Mouse (Mus musculus) thymus, postnatal 10 days (tissue): ENCODE results near the gene Sec14l4.

Experiments
- DNase-seq, 2 experiments: peaks; one replicate each; pipeline ENCODE4 v3.0.0; 2021; ENCODE audit warnings: low spot score in 2 of 2

Gene Sec14l4

DNA sequence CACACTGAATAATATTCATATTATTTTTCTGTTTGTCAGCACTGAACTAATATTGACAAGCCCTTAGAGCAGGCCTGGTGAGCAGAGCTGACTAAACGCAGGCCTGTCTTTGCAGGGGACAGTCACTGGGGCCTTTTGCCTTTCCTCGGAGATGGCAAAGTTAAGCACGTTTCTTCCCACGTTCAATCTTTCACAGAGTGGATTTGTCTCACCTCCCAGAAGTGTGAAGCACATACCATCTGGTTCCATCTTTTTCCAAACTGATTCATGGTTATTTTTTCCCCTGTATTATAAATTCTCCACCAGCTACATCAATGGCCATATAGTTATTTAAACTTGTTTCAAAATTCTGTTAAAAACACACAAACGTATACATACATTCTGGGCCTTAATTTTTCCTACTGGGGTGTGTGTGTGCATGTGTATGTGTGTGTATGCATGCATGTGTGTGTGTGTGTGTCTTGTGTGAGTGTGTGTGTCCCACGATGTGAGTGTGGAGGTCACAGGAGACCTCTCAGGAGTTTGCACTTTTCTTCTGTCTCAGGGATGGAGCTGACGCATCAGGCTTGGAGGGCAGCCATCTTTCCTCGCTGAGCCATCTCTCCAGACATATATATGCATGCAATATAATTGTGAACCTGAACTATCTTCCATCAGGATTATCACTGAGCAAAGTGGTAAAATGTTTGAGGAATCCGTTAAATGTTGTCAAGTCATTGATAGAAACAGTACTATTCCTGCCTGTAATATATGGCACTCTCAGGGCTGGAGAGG, 3.5 kb upstream of the Sec14l4 start:
- DNase-seq, result no peak

DNA sequence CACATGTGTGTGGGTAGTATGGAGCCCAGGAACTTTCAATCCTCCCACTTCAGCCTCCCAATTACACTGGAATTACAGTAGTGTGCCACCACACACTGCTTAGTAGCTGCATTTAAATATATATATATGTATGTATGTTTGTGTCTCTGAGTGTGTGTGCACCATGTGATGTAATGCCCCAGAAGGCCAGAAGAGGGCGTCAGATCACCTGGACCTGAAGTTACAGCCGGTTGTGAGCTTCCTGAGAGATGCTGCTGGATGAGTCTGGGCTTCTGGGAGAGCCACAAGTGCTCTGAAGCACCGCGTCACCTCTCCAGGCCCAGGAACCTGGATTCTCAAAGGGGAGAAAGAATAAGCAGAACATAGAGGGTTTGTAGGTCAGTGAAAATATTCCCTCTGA, 1.9 kb upstream of the Sec14l4 start:
- no peak for DNase-seq

DNA sequence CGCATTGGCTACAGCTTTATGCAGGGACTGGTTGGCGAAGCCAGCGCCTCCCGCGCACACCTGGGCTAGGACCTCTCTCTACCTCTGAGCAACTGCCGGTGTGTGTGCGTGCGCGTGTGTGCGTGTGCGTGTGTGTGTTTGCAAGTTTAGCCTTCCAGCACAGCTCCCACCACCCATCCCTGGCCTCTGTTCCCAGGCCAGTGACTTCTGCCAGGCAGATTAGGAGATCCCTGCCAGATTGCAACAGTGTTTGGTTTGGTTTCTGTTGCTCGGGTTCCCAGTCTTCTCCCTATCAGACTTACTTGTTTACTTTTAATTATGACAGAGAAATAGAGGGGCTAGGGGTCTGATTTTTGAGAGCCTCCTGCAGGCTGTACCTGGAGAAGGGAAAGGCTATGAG, 699 bp downstream of the Sec14l4 start:
- DNase-seq, result no peak

DNA sequence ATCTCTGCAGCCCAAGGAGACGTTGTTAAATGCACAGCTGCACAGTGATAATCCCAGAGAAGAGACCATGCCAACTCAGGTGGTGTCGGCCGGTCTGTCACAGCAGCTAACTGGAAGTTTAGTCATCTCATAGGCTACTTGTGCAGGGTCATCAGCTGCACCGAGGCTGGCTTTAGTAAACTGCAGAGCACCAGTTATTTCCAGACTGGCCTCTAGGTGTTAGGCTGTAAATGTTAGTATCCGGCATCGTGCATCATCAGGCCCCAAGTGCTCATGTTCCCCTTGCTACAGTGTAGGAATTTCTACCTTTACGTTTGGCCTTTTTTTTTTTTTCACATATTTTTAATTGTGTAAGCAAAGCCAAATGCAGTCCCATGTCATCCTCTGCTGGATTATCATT, 2.2 kb downstream of the Sec14l4 start:
- DNase-seq, result no peak

DNA sequence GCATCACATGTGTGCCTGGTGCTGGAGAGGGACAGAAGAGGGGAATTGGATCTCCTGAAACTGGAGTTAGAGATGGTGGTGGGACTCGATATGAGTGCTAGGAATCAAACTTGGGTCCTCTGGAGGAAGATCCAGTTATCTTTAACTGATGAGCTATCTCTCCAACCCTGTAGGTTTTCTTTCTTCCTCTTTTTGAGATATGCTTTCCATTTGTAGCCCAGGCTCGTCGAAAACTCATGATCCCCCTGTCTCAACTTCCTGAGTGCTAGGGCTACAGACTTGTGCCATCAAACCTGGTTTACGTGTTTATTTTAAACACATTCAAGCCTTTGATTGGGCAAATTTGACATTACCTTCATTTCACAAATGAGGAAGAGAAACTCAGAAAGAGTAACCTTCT, 2.9 kb downstream of the Sec14l4 start:
- no peak for DNase-seq

DNA sequence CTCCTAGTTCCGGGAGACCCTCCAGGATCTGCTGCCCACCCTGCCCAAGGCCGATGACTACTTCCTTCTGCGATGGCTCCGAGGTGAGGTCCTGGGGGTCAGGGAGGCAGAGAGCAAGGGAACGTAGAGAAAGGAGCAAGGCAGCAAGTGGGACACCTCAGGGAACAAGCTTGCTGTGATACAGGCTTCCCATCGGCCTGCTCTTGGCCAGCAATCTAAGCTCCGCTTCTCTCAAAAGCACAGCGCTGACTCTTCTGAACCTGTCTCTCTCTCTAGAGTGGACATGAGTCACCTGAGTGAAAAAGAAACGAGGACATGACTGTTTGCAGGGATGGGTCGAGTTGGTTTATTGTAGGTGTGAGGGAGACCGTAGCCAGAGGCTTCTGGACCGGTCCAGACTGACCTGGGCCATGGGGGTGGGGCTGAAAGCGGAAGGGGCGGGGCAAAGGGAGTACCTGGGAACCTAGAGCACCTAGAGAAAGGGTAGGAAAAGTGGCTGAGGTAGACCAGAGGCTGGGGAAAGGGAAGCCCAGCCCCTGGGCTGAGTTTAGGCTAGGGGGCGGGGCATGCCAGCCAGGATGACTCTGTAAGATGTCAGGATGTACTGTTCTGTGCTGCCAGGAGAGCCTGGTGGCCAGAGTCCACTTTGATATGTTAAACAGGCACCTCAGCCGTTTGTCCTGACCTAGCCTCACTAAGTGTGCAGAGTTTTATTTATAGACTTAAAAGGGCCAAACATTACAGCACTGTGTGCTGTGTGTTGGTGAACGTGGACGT, 4.0 kb downstream of the Sec14l4 start:
- no peak for DNase-seq

DNA sequence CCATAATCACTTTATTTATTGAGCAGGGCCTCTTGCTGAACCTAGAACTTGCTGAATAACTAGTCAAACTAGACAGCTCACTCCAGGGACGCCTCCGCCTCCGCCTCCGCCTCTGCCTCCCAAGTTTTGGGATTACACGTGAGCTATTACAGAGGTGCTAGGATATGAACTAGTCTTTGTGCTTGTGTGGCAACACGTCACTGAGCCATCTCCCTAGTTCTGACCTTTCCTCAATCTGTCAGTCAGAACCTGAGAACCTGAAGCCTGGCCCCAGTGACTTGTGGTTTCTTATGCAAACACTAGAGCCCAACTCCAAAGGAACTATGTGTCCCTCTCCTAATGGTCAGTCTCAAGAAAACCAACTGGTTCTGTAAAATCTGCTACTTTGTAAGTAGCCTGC, 4.7 kb downstream of the Sec14l4 start:
- no peak for DNase-seq

DNA sequence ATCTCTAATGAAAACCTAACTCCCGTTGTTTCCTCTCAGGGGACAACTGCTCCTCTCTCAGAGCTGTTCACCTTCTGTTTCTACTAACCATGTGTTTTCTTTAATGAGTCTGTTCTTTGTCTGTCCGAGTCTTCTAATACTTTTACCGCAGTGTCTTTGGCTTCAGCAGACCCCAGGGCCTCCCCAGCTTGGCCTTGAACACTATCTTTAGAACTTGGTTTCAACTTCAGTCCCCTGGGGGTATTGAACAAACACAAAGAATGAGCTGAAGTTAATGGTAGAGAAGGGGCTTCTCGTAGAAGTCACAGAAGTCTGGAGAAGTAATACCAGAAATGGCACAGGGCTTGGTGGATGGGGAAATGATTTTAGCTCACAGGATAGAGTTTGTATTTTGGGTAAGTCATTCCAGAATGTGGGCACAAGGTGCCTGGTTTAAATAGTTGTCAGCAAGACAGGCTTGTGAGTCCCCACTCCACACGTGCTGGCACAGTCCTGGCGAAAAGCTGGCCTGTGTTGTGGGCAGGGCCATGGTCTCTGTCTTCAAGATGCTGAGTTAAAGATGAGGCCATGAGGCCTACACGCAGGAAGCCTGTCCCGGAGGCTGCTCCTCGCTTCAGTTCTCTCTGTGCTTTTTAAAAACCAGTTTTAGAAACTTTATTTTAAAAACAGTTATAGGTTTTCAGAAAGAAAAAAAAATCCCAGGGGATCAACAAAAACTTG, 5.3 kb downstream of the Sec14l4 start:
- no peak for DNase-seq

DNA sequence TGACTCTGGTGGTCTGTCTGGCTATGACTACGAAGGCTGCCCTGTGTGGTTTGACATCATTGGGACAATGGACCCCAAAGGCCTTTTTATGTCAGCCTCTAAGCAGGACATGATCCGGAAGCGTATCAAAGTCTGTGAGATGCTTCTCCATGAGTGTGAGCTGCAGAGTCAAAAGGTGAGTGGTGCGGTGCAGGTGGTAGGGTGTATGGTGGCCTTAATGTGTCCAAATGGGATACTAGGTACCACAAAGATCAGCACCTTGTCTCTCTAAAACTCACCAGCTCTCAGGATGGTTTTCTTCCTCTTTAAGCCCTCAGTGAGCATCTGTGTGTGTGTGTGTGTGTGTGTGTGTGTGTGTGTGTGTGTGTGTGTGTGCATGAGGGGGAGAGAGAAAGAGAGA, 8.7 kb downstream of the Sec14l4 start:
- DNase-seq, result no peak

DNA sequence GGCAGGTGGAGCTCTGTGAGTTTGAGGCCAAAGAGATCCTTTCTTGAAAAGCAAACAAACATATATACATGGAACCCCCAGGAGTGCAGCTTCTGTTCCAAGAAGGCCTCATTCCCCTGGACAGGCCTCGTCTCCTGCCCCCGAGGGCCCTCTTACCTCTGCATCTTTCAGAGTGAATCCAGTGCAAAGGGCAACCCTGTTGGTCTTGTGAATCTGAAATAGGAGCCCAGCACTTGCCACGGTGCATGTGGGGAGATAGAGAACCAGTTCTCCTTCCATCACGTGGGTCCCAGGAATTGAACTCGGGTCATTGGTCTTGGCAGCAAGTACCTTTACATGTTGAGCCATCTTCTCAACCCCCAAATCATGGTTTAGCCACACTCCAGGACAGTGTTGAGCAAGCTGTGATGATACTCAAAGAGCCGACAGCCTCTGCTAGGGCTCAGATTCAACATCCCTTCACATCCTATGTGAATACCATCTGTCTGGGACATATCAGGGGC, 9.9 kb downstream of the Sec14l4 start:
- no peak for DNase-seq

DNA sequence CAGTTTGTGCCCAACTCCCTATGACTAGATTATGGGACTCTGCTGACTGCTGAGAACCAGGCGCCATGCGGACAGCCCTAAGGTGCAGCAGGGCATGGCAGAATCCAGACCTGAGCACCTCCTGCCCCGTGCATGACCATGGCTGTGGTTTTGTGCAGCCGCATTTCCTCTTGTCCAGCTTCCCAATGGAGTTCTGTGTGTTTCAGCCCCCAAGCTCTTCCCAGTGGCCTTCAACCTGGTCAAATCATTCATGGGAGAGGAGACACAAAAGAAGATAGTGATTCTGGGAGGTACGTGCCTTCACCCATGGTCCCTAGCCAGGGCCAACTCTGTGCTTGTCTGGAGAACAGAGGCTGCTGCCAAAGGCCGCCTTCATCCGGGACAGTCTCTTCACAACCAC, 11.8 kb downstream of the Sec14l4 start:
- no peak for DNase-seq

DNA sequence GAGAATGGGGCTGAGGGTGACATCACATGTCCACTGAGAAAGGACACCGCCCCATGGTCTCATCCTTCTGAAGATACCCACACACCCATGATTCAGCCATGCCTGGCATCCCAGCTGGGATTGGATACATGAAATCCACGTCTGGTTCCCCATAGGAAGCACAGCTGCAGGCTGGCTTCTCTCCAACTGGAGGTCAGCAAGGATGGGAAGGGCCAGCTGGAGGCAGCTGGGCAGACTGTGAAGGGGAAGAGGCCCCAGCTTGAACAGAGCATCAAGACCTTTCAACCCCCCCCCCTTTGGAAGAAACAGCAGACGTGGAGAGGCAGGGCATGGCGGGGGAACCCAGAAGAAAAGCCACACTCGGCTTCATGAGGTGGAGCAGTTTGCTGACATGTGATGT, 15.3 kb downstream of the Sec14l4 start:
- no peak for DNase-seq

DNA sequence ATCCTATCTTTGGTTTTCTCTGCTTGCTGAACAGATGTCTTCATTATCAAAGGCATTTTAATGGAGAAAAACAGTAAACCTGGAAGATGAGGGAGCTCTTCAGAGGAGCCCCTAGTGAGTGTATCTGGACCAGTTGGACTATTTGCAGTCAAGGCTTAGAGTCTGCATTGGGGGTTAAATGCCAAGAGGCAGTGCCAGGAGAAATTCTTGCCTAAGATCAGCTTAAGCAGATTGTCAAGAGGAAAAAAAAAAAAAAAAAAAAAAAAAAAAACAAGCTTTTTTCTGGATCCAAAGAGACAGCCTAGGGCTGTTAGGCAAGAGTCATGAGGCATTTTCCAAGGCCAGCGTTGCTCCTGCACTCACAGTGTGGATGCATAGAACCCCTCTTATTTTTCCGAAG, 16.5 kb downstream of the Sec14l4 start:
- DNase-seq, result no peak

DNA sequence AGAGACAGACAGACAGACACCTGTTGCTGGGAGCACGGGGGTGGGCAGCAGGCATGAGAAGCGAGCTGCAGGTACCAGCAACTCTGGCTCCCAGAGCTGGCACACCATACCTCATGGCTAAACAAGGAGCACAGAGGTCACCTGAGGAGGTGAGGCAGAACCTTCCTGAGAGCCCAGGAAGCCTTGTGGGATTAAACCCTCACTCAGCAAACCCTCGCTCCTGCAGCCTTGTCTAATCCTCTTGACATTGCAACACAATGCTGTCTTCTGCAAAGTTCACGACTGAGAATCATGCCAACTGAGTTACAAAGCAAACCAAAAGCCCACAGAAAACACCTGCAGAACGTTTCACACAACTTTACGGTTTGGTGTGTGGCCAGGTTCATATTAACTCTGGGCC, 17.2 kb downstream of the Sec14l4 start:
- no peak for DNase-seq

DNA sequence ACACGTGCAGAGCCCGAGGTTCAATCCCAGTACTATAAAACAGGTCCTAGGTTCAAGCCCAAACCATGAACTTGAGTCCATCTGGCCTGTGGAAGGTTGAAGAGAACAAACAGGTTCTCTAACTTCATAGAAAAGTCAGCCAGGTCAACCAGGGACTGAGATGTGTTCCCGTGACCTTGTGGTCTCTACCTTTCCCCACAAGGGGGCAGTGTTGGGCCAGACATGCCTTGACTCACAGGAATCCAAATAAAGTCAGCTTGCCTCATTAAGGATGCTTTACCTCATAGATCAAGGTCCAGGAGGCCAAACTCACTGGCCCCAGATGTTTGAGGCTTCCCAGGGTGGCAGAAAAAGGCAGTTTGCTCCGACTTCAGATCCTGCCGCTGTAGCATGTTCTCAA, 22.3 kb downstream of the Sec14l4 start:
- DNase-seq, result peak; percentile 16 to 72

DNA sequence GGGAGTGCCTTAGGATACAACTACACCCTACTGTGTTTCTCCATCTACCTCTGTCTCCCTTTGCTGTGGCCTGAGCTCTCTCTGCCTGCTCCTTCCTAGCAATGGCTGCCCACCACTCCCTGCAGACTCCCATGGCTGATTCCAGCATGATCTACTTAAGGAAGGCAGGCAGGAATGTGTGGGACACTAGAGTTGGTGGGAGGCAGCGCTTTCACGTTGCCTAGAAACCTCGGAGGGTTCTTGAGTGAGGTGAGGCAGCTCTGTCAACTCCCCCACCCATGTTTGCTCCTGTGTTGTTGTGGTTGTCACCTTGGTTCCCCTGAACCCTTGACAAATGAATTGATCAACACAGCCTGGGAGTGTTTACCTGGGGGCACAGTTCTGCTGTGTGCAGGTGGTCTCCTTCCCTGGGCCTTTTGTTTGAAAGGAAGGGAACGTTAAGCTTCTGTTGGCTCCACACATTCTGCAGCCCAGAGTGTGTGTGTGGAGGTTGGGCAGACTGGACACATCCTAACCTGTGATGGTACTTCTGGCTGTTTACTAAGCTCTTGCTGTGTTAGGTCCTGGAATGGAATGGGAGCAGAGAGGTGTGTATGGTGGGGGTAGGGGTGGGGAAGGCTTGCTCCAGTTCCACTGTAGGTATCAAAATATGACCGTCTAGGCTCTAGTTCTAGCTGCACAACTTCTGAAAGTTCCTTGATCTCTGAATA, 29.8 kb downstream of the Sec14l4 start:
- DNase-seq, result no peak

DNA sequence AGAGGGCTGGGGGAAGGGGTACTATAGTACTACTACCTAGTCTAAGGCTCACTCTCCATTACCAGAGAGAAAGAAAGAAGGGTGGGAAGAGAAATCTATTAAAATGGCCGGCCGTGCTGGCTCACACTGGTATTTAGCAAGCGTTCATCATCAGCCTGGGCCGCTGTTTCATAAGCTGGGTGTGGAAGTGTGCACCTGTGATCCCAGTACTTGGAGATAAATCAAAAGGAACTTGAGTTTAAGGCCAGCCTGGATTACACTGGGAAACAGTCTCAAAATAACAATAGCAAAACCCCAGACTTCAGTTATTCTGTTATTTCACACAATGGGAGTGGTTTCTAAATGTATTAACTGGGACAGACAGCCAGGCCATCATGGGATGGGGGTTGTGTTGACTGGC, 31.3 kb downstream of the Sec14l4 start:
- DNase-seq, result no peak

DNA sequence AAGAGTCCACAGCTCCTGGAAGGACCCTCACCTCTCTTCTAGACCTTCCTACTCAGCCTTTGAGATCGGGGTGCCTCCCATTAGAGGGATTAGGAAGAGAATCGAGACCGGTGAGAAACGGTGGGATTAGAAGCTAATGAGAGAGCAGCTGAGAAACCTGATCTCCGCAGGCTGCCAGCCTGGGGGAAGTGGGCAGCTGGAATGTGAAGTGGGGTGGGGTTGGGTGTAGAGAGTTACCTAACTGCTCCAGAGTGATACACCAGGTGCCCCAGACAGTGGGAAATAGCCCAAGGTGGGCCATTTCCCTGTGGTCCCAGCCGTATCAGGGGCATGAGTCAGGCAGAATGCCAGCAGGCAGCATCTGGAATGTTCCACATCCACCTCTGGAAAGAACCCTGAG, 31.7 kb downstream of the Sec14l4 start:
- DNase-seq, result no peak

DNA sequence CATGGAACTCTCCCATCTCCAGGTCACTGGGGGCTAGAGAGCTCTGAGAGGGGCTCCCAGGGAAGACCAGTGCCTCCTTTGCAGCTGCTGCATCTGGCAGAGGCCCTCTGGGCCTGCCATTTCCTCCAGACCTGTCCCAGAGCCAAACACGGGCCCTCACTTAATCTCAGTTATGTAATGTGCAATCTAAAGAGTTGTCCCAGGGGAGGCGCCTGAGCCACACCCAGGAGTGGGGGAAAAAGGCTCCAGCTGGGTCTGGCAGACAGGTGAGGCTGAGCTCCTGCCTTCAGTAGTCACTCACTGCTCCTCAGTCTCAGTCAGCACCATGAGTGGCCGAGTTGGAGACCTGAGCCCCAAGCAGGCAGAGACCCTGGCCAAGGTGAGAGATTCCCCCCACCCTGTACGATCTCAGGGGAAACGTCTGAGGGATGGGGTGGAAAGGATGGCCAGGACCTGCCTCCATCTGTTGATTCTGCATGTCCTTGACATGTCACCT, 33.4 kb downstream of the Sec14l4 start, which contains the start of gene Sec14l3:
Gene Sec14l3, plus strand, starts transcription at position 215 of the 496 bp plus-strand sequence.
- DNase-seq, result no peak

DNA sequence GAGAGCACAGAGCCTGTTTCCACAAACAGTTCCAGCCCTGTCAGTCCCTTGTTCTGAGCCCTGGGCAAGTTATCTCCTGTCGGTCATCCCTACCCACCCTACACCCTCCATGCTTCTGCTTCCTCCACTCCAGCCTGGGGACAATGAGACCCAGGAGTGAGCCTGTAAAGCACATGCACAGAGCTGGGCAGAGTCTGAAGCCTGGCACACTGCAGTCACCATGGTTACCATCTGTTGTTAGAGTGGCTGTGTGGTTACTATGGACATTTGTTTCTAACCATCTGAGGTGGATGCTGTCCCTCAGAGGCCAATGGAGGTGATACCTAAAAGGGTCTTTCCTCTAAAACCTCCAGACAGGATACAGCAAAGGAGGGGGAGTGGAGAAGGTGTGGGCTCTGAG, 38.4 kb downstream of the Sec14l4 start:
- no peak for DNase-seq

DNA sequence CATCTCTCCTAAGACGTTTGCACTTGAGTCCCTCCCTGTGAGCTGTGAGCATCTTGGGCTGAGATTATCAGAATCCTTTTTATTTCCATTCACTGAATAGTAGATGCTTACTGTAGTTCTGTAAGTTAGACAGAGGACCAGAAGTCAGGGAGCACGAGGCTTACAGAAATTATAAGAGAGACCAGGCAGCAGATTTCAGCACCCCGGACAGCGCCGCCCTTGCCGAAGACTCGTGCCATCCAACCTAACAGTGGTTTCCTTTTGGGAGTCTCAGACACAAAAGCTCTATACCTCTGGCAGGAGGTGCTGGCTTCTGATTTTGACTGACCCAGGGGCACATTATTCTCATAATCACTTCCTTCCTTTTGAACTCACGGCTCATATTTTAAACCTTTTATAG, 45.4 kb downstream of the Sec14l4 start:
- DNase-seq, result peak in 1 of 2 experiments; percentile 60
